Mouse (Mus musculus) hindbrain, embryonic 11.5 days (tissue): ENCODE measurements at regions not wholly inside any gene's neighbourhood (a gene's known extent, or its start where the extent isn't known, plus 50 kb on each side); places are given as distances from the start of the nearest gene placed in this dataset.

Experiments
- ATAC-seq: fragments of 200-750 bp; cut with Nextera tagmentation; 2 replicates; pipeline ENCODE4 v1.8.0; 2017; ENCODE audit warnings: mild to moderate bottlenecking, moderate TSS enrichment, moderate library complexity; ENCODE audit not compliant: low FRiP score
- DNase-seq: peaks from one replicate; pipeline ENCODE4 v3.0.0-alpha.2; 2015; ENCODE audit warnings: low spot score
- H3K27ac ChIP-seq: fragments of 300-500 bp; sonication (generic); 2 replicates; pipeline ENCODE4 v1.5.1; 2014; ENCODE audit warnings: mild to moderate bottlenecking, low read depth, low read length
- H3K27me3 ChIP-seq: fragments of 300-500 bp; sonication (generic); 2 replicates; pipeline ENCODE4 v1.6.1; 2014; ENCODE audit warnings: mild to moderate bottlenecking, low read length, moderate library complexity, mixed read lengths; ENCODE audit not compliant: control insufficient read depth, insufficient read depth
- H3K36me3 ChIP-seq: fragments of 300-500 bp; sonication (generic); 2 replicates; pipeline ENCODE4 v1.6.1; 2014; ENCODE audit warnings: mild to moderate bottlenecking, low read length, moderate library complexity, mixed read lengths; ENCODE audit not compliant: control insufficient read depth, insufficient read depth
- H3K4me1 ChIP-seq: fragments of 300-500 bp; sonication (generic); replicated peaks from 2 replicates; pipeline ENCODE4 v1.6.1; 2014; ENCODE audit warnings: low read length, mixed read lengths; ENCODE audit not compliant: control insufficient read depth, insufficient read depth
- H3K4me2 ChIP-seq: fragments of 300-500 bp; sonication (generic); replicated peaks from 2 replicates; pipeline ENCODE4 v1.6.1; 2014; ENCODE audit warnings: mild to moderate bottlenecking, low read depth, low read length
- H3K4me3 ChIP-seq: fragments of 300-500 bp; sonication (generic); 2 replicates; pipeline ENCODE4 v1.5.1; 2014; ENCODE audit warnings: low read depth, low read length
- H3K9ac ChIP-seq: fragments of 300-500 bp; sonication (generic); 2 replicates; pipeline ENCODE4 v1.6.1; 2014; ENCODE audit warnings: low read depth, low read length
- H3K9me3 ChIP-seq: fragments of 300-500 bp; sonication (generic); 2 replicates; pipeline ENCODE4 v1.6.1; 2016; ENCODE audit warnings: low read length; ENCODE audit not compliant: control insufficient read depth
- WGBS: fragments of 180-500 bp; shearing (Covaris S2); extraction: QIAGEN DNeasy Blood & Tissue Kit; methylation state at CpG from one replicate; pipeline ENCODE4 v1.1.7; 2014; 5-methylcytosine and 5-hydroxymethylcytosine counted together

DNA sequence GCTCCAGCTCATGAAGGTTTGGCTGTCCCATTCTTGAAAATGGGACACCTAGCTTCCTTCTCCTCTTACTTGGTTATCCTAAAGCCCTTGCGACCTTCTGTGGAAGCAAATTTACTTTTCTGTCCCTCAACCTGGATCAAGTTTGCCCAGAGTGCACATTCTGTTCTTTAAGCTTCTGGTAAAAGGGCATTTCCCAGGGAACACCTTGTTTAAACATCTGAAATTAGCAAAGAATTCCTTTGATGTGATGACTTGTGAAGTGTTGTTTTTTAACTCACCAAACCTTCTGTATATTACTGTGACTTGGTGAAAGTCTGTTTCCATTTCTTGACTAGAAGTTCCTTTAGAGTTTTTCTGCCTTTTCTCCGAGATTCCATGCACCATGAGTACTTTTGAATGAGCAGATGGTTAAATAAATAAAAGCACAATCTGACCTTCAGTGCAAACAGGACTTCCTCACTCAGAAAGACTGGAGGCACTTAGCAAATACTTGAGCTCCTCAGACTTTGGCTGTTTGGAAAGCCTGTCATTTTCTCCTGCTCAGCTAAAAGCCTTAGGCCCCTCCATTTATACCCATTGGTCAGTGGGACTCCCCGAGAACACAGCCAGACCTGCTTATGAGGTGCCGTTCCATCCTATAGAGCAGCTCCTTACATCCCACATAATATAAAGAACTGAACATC, 69.3 kb upstream of the Rprm start:
- Histone ChIP-seq H3K9ac (no peak overlapping the region), H3K4me2 (no peak overlapping the region), H3K27ac (no peak overlapping the region), H3K9me3 (no peaks in the 10 kb centered on the region), H3K4me3 (no peak overlapping the region), H3K27me3 (no peaks in the 10 kb centered on the region), H3K36me3 (no peaks in the 10 kb centered on the region), H3K4me1 (no peaks in the 10 kb centered on the region)
- WGBS, result 81% methylated on average over 4 of the region's 4 CpGs
- DNase-seq (no peak), ATAC-seq (no peak)

DNA sequence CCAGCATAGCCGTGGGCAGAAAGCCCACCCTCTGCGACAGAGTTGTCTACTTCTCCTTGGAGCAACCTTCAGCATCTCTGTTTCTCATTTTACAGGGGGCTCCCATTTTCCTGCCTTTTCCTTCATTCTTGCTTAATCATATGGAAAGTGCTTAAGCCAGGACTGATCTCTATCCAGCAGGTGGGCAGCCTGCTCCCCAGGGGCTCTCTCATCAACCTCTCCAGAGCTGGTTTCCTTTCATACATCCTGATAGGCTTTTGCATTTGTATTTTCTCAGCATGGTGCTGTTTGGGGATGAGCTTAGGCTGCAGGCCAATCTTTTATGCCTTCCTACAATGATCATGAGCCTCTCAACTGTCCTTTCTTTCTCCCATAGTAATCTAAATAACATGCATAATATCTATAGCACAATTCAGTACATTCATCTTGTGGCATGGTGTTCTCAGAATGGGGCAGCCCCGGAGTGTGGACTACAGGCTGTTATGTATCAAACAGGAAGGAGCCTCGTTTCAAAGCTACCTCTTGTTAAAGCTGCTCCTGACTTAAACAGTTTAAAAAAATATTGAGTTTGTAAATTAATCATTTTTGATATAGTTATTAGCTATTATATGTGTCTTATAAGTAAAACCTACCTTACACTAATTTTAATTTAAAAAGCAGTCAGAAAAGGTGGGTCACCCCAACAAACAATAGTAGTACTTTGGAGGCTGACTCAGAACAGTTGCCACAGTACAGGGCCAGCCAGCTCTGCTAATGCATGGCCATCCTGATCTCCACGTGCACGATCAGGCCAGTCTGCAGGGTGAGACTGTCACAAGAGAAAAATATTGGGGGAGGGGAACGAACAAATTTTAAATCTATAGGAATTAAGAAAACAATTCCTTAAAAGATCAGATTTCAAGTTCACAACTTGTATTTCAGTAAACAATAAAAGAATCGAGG, 73.6 kb upstream of the Rprm start:
- WGBS, result 48% methylated on average over 8 of the region's 8 CpGs
- Histone ChIP-seq H3K9ac (no peak overlapping the region), H3K4me2 (no peak overlapping the region), H3K27me3 (no peaks in the 10 kb centered on the region), H3K9me3 (no peaks in the 10 kb centered on the region), H3K4me1 (no peaks in the 10 kb centered on the region), H3K36me3 (no peaks in the 10 kb centered on the region), H3K27ac (no peak overlapping the region), H3K4me3 (no peak overlapping the region)
- no peak for DNase-seq
- ATAC-seq, result 0 out of 2 replicates have a peak, but pooled peaks have one; percentile 51

- H3K4me3 ChIP-seq, result no peak overlapping the region
- H3K27ac ChIP-seq, result no peak overlapping the region
- no peak for ATAC-seq
- no peaks in the 10 kb centered on the region for H3K27me3 ChIP-seq
- no peaks in the 10 kb centered on the region for H3K36me3 ChIP-seq
- 82% methylated on average over 2 of the region's 2 CpGs for WGBS
- H3K4me1 ChIP-seq, result no peaks in the 10 kb centered on the region
- no peak overlapping the region for H3K4me2 ChIP-seq
- no peaks in the 10 kb centered on the region for H3K9me3 ChIP-seq
- DNase-seq, result no peak
- no peak overlapping the region for H3K9ac ChIP-seq
Measured at GRCm38 (mm10) chr2:54177549-54177948, 92.2 kb upstream of the Rprm start.

- Histone ChIP-seq H3K9me3 (no peaks in the 10 kb centered on the region), H3K36me3 (no peaks in the 10 kb centered on the region), H3K4me3 (no peak overlapping the region), H3K9ac (no peak overlapping the region), H3K4me1 (no peaks in the 10 kb centered on the region), H3K27ac (no peak overlapping the region), H3K4me2 (no peak overlapping the region), H3K27me3 (no peaks in the 10 kb centered on the region)
- ATAC-seq (no peak), DNase-seq (no peak)
- WGBS, result 92% methylated on average over 4 of the region's 4 CpGs
Measured at GRCm38 (mm10) chr2:54190828-54191227, 105.5 kb upstream of the Rprm start.

DNA sequence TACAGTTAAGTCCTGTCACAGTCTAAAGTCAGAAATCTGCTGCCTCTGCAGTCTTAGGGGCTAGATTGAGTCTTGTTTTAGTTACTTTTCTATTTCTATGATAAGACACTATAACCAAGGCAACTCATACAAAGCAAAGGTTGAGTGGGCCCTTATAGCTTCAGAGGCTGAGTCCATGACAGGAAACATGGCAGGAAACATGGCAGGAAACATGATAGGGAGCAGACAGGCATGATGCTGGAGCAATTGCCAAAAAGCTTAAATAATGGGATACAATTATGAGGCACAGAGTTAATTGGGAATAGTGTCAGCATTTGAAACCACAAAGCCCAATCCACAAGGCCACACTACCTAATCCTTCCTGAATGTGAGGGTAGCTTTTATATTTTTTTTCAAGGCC, 113.0 kb upstream of the Rprm start:
- no peak for DNase-seq
- no peak overlapping the region for H3K27ac ChIP-seq
- no peaks in the 10 kb centered on the region for H3K27me3 ChIP-seq
- no peak overlapping the region for H3K4me2 ChIP-seq
- H3K36me3 ChIP-seq, result no peaks in the 10 kb centered on the region
- no peak overlapping the region for H3K9ac ChIP-seq
- no peak for ATAC-seq
- H3K4me1 ChIP-seq, result no peaks in the 10 kb centered on the region
- H3K4me3 ChIP-seq, result no peak overlapping the region
- no peaks in the 10 kb centered on the region for H3K9me3 ChIP-seq

DNA sequence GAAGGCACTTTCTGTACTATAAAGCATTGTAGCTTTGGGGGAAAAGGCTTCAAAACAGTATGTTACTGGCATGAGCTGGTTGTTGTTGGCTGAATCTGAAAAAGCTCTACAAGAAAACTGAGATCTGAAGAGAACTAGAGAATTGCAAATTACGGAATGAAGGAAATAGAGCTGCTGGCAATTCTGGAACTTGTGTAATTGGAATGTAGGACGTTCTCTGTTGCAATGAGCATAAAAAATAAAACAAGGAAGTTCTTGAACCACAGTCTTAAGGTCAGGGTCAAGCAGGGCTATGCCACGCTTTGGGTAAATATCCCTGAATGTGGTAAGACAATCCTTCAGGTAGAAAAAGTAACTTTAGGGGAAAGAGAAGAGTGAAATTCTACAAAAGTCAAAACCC, 130.2 kb upstream of the Rprm start:
- Histone ChIP-seq H3K4me1 (no peaks in the 10 kb centered on the region), H3K4me2 (no peak overlapping the region), H3K4me3 (no peak overlapping the region), H3K9me3 (no peaks in the 10 kb centered on the region), H3K9ac (no peak overlapping the region), H3K27ac (no peak overlapping the region), H3K36me3 (no peaks in the 10 kb centered on the region), H3K27me3 (no peaks in the 10 kb centered on the region)
- ATAC-seq (no peak), DNase-seq (no peak)
- WGBS, result 76% methylated on average over 3 of the region's 3 CpGs

DNA sequence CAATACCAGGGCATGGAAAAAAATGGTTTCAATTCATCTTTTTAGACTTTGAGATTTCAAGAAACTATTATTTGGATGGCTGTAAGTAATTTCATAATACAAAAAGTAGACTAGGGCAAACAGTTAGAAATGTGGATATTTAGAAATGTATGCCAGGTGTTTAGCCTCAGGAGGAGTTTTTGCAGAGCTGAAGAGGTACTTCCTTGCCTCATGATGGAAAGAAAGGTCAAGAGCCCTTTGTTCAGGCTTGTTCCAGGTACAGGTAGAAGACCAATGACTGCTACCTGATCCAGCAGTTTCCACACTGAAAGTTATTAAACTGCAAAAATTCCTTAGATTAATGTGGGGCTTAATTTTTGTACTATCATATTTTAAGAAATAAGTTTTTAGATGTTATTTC, 143.3 kb upstream of the Rprm start:
- Histone ChIP-seq H3K4me3 (no peak overlapping the region), H3K4me1 (no peaks in the 10 kb centered on the region), H3K36me3 (no peaks in the 10 kb centered on the region), H3K4me2 (no peak overlapping the region), H3K9me3 (no peaks in the 10 kb centered on the region), H3K27me3 (no peaks in the 10 kb centered on the region), H3K27ac (no peak overlapping the region), H3K9ac (no peak overlapping the region)
- DNase-seq, result no peak
- no peak for ATAC-seq

GRCm38 (mm10) chr2:54229016-54229415, 143.7 kb upstream of the Rprm start:
- Histone ChIP-seq H3K9me3 (no peaks in the 10 kb centered on the region), H3K4me3 (no peak overlapping the region), H3K27me3 (no peaks in the 10 kb centered on the region), H3K36me3 (no peaks in the 10 kb centered on the region), H3K9ac (no peak overlapping the region), H3K4me2 (no peak overlapping the region), H3K27ac (no peak overlapping the region), H3K4me1 (no peaks in the 10 kb centered on the region)
- 68% methylated on average over 1 of the region's 1 CpGs for WGBS
- ATAC-seq (no peak), DNase-seq (no peak)

DNA sequence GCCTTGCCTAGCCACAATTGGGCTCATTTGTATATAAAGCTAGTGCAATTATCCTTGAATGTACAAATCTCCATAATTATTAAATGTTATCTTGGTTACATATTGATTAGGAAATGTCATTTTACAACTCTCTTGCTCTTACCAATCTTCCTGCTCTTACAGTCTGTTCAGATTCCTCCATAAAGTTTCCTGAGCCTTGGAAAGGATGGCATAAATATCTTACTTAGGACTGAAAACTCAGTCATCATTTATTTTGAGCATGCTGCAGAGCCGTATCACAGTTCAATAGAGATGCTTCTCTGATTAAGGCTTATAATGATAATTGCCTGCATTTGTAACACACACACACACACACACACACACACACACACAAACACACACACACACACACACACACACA, 151.4 kb upstream of the Rprm start:
- Histone ChIP-seq H3K4me1 (no peaks in the 10 kb centered on the region), H3K36me3 (no peaks in the 10 kb centered on the region)
- ATAC-seq, result no peak

More for the DNA sequence above, 151.4 kb upstream of the Rprm start:
- no peak overlapping the region for H3K9ac ChIP-seq
- no peaks in the 10 kb centered on the region for H3K9me3 ChIP-seq
- H3K27ac ChIP-seq, result no peak overlapping the region
- no peak overlapping the region for H3K4me2 ChIP-seq
- DNase-seq, result no peak
- 96% methylated on average over 1 of the region's 1 CpGs for WGBS
- no peaks in the 10 kb centered on the region for H3K27me3 ChIP-seq
- no peak overlapping the region for H3K4me3 ChIP-seq
